Mouse (Mus musculus) retina, postnatal 1 day (tissue): ENCODE data around the gene Hs6st3.

Experiments
- DNase-seq: peaks from one replicate; pipeline ENCODE4 v3.0.0-alpha.2; 2012

Hs6st3 gene

DNA sequence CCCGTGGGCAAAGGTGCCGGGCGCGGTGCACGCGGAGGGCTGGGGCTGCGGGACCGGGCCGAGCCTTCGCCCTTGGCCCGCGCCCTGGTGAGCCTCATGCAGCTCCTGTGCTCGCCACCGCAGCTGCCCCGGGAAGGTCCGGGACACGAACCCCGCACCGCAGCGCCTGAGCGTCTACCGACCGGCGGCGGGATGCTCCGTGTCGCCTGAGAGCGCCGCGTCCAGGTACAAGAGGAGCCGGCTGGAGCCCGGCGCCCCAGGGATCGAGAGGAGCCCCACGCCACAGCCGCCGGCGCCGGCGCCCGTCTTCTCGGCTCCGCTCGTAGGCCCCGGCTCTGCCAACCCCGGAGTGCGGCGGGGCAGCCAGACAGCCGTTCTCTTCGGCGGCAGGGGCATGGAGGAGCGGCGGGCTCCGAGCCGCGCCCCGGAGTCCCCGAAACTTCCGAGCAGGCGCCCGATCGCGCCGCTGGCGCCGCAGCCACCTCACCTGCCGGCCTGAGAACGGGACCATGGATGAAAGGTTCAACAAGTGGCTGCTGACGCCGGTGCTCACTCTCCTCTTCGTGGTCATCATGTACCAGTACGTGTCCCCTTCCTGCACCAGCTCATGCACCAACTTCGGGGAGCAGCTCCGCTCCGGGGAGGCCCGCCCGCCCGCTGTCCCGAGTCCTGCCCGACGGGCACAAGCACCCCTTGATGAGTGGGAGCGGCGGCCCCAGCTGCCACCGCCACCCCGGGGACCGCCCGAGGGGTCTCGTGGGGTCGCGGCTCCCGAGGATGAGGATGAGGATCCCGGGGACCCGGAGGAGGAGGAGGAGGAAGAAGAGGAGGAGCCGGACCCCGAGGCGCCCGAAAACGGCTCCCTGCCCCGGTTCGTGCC is at the start of gene Hs6st3:
Hs6st3 (plus strand) TSS at position 436 of the 880 bp plus-strand sequence.
- peak; percentile 40 for DNase-seq

GRCm38 (mm10) chr14:119098851-119099569 is 39.1 kb upstream of the Hs6st3 start, which contains the start of gene Uggt2:
TSS of gene Uggt2 (minus strand) at chr14:119099430.
- DNase-seq, result peak; percentile 93

GRCm38 (mm10) chr14:119099570-119099891 is 38.6 kb upstream of the Hs6st3 start:
- DNase-seq, result no peak

- no peak for DNase-seq
Observed at GRCm38 (mm10) chr14:119107591-119107990, 30.6 kb upstream of the Hs6st3 start.

- DNase-seq, result peak; percentile 24
Observed at GRCm38 (mm10) chr14:119108776-119109301, 29.3 kb upstream of the Hs6st3 start.

DNA sequence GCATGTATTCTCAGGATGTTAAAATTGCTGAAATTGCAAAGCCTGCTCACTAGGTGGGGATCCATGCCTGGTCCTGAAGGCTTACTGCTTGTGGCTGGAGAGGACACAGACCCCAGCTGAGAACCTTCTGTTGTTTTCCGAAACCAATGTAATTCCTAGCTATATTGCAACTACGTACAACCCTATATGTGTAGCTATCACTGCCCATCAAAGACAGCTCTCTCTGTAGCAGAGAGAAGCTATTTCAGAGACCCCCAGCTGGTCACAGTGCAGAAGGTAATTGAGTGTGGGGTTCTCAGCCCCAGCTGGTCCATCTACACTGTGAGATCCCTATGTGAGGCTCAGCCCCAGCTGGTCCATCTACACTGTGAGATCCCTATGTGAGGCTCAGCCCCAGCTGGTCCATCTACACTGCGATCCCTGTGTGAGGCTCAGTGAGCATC is 28.3 kb upstream of the Hs6st3 start:
- DNase-seq, result no peak

GRCm38 (mm10) chr14:119112558-119112957 is 25.6 kb upstream of the Hs6st3 start:
- no peak for DNase-seq

DNA sequence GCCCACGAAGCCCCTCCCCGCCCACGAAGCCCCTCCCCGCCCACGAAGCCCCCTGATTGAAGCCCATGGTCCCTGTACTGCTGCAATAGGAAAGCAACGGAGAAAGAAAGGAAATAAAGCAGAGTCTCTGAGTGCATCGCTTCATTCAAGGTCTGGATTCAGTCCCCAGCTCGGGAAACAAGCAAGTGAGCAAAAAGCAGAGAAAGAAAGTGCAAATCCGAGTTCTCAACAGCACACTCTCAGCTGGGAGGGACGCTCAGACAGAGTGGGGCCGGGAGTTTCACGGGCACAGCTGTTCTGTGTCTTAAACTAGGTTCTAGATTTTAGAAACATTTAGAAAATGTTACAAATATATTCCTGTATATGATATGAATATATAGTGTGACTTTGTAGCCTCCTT is 14.6 kb upstream of the Hs6st3 start:
- peak; percentile 45 for DNase-seq

DNA sequence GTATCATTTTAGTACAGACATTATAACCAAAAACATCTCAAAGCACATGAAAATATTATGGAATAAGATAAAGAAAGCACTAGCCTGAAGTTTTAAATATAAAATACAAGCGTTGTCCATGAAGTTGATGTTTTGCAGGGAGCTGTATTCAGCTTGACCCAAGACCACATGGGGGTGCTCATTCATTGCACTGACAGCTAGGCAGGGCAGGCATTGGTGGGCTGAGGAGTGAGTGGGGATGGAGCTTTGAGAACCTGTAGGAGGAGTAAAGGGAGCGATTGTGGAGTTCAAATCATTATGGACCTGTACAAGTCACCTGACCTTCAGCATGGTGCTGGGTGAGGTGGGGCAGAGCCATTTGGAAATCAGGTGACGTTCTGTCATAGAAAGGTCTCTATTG is 14.1 kb upstream of the Hs6st3 start:
- peak; percentile 77 for DNase-seq

- DNase-seq, result no peak
Observed at GRCm38 (mm10) chr14:119125840-119126239, 12.3 kb upstream of the Hs6st3 start.

GRCm38 (mm10) chr14:119127330-119127729 is 10.8 kb upstream of the Hs6st3 start:
- DNase-seq, result no peak

GRCm38 (mm10) chr14:119137512-119137905 is 632 bp upstream of the Hs6st3 start:
- DNase-seq, result peak; percentile 85

DNA sequence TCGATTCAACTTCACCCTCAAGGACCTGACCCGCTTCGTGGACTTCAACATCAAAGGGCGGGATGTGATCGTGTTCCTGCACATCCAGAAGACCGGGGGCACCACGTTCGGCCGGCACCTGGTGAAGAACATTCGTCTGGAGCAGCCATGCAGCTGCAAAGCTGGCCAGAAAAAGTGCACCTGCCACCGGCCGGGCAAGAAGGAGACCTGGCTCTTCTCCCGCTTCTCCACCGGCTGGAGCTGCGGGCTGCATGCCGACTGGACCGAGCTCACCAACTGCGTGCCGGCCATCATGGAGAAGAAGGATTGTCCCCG is 602 bp downstream of the Hs6st3 start:
- peak; percentile 38 for DNase-seq

GRCm38 (mm10) chr14:119139381-119139950 is 1.3 kb downstream of the Hs6st3 start:
- peak; percentile 55 for DNase-seq

DNA sequence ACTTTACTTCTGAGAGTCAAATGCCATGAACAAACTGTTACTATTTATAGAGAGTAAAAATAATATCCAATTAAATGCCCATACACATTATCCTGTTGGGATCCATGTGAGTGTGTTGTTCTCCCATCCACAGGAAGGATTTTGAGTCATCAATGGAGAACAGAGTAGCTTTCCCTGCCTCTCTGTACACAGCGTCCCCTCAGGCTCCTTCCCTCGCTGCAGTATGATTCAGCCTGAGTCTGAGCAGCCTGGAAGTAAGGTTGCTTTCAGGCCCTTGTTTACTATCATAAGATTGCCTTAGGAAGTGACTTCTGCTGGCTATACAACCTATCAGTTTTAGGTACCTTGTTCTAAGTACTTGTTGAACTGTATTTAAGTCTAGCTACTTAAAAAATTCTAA is 14.9 kb downstream of the Hs6st3 start:
- no peak for DNase-seq

DNA sequence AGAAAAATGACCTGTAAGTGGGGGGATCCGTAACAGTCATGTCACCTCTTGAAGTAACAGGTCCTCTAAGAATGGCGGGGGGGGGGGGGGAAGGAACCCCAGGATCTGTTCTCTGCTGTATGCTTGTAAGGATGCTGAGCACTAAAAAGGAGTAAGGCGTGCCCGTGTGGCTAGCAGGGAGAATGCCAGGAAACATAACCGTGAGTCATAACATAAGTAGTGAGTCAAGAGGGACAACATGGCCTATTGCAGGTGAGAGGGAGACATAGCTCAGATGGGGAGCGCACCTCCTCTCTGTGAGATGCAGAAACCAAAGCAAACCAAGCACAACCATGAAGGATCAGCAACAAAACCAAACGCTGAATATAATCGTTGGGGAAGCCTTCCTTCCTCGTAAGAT is 55.8 kb downstream of the Hs6st3 start:
- no peak for DNase-seq

DNA sequence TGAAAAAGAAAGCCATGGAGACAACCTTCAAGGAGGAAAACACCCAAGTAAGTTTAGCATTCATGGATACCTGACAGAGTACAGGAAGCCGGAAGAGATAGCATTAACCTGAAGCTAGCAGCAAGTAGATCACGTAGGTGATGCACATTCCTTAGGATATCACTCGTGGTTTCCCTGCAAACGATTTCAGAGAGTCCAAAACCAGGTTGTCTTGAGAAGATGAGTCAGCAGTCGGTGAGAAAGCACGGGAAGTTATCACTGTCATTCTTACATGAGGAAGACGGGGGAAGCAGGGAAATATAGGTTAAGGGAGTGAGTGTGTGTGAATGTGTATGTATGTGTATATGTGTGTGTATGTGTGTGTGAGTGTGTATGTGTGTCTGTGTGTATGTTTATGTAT is 65.4 kb downstream of the Hs6st3 start:
- DNase-seq, result no peak

- DNase-seq, result no peak
Observed at GRCm38 (mm10) chr14:119215576-119216309, 77.6 kb downstream of the Hs6st3 start.

GRCm38 (mm10) chr14:119227709-119228338 is 89.7 kb downstream of the Hs6st3 start:
- peak; percentile 13 for DNase-seq

DNA sequence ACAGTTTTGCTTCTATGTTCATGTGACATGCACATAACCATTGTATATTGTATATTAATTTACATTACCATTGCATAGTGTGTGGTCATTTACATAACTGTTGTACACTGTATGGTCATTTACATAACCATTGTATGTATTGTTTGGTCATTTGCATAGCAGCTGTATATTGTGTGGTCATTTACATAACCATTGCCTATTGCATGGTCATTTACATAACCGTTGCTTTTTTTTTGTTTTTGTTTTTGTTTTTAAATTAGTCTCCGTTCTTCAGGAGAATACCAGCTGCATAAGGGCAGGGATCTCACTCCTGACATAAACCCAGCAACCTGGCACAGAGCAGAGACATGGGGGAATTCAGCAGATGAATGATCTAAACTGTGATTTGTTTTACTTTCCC is 95.5 kb downstream of the Hs6st3 start:
- DNase-seq, result no peak

- DNase-seq, result no peak
Observed at GRCm38 (mm10) chr14:119247131-119247530, 109.0 kb downstream of the Hs6st3 start.

DNA sequence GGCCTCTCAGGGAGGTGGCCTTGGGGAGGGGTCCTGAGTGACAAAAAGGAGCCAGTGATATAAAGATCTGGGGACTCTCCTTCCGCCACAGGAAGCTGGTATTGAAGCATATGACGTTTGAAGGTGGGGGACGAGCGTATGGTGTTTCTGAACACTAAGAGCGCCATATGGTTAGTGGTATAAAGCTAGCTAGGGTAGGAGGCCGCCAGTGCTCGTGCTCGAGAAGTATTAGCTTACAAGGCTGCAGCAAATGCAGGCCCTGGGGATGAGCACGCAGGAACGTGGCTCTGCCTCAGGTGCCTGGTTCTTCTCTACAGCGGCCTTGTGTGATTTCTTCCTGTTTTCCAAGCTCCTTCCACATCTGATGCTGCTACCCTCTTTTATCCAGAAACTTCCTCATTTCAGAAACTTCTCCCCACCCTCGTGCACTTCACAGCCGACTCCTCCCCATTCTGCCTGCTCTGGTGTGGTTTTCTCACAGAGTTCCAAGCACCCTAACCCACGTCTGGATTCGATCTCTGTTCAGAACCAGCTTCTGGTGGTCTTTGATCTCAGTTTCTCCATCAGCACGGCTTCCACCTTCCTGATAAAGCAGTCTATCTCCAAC is 110.0 kb downstream of the Hs6st3 start:
- DNase-seq, result no peak
